Mouse (Mus musculus) subcutaneous adipose tissue, adult 2 months (tissue): ENCODE data around the gene Ldha. TPM values are rescaled to one million over a fixed set of nuclear protein-coding genes. Genes with fewer than 3 reads are reported as not detected.

Source experiments
- polyA plus RNA-seq: library from polyadenylated mRNA; depleted of rRNA; stranded (reverse); fragments of >200 nt; gene quantifications from 2 replicates; pipeline ENCODE4 v1.2.3, GENCODE M21; 2012; ENCODE audit warnings: low replicate concordance; rRNA removed

Ldha gene
- polyA plus RNA-seq: 992 and 1,501 TPM in 2 replicates

GRCm38 (mm10) chr7:46840787-46841525 is at the start of gene Ldha:
Gene Ldha, plus strand, starts transcription at chr7:46841475.

GRCm38 (mm10) chr7:46795287-46796205 is 45.7 kb upstream of the Ldha start, which contains the start of the genes Hps5 and Gtf2h1:
Gene Hps5, minus strand, starts transcription at chr7:46796064.
Gene Gtf2h1, plus strand, starts transcription at chr7:46796103.

GRCm38 (mm10) chr7:46860996-46861395 is 19.7 kb downstream of the Ldha start, which contains the start of gene Ldhc:
Gene Ldhc, plus strand, starts transcription at chr7:46861203.

Other genes starting within 250 kb of the Ldha start
- gene Sergef, start 201.7 kb upstream of the Ldha start, polyA plus RNA-seq: 6.3 and 12.0 TPM in 2 replicates
- gene Tph1, start 168.9 kb upstream of the Ldha start, polyA plus RNA-seq: 0.31 TPM in 1 of 2 replicates, not detected in the other
- 5.0 and 12.3 TPM in 2 replicates for gene Saal1, start 130.8 kb upstream of the Ldha start, polyA plus RNA-seq
- 5.9 and 9.4 TPM in 2 replicates for gene Saa3, start 125.8 kb upstream of the Ldha start, polyA plus RNA-seq
- gene Saa4, start 108.9 kb upstream of the Ldha start, polyA plus RNA-seq: not detected in 2 replicates
- 0.30 TPM in 1 of 2 replicates, not detected in the other for gene Saa1, start 98.5 kb upstream of the Ldha start, polyA plus RNA-seq
- not detected in 2 replicates for gene Saa2, start 89.7 kb upstream of the Ldha start, polyA plus RNA-seq
- gene Hps5, start 45.4 kb upstream of the Ldha start, polyA plus RNA-seq: 21.1 and 23.9 TPM in 2 replicates
- gene Gtf2h1, start 45.4 kb upstream of the Ldha start, polyA plus RNA-seq: 10.5 and 11.9 TPM in 2 replicates
- gene Ldhc, start 19.7 kb downstream of the Ldha start, polyA plus RNA-seq: not detected in 2 replicates
- 84.0 and 109 TPM in 2 replicates for gene Tsg101, start 78.5 kb downstream of the Ldha start, polyA plus RNA-seq
- 6.0 TPM in 2 replicates for gene Uevld, start 117.1 kb downstream of the Ldha start, polyA plus RNA-seq
- gene Gm9999, start 142.1 kb downstream of the Ldha start, polyA plus RNA-seq: not detected in 2 replicates
- 4.2 and 9.4 TPM in 2 replicates for gene Spty2d1, start 166.9 kb downstream of the Ldha start, polyA plus RNA-seq
- 50.1 and 76.4 TPM in 2 replicates for gene Tmem86a, start 209.1 kb downstream of the Ldha start, polyA plus RNA-seq